9 mouse cellular contexts compared by ENCODE assay signal in the genomic region with DNA sequence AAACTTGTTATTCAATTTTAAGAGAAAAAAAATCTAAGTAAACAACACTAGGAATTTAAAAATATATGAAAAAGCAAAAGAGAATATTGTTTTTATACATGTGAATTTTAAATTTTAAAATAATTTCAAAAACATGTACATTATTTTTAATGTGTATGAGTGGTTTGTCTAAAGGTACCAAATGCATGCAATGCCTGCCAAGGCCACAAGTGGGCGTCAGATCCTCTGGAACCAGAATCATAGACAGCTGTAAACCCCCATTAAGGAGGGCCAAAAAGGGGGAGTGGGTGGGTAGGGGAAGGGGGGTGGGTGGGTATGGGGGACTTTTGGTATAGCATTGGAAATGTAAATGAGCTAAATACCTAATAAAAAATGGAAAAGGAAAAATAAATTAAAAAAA. TPM values are rescaled to one million over a fixed set of nuclear protein-coding genes. Genes with fewer than 3 reads are reported as not detected.
DNase-seq lines count a peak whose midpoint lies in the region; ATAC-seq and TF ChIP-seq lines count a peak whose summit lies in the region.
"Had no signal": no experiment of that assay in that cellular context is flagged by ENCODE, and none has a peak within 500 bp of the region (broad histone marks: within the 10 kb centered on the region; RNA-seq: fewer than 3 reads in every experiment).

No protein-coding gene starts in this region.

- H3K27me3 ChIP-seq in Patski = no peaks in the 10 kb centered on the region
- H3K27me3 ChIP-seq in embryonic facial prominence, embryonic 11.5 days (ENCODE audit: control insufficient read depth, insufficient read depth, low read length) = no peaks in the 10 kb centered on the region

- 0% methylated on average over 1 of the region's 1 CpGs for WGBS in embryonic facial prominence, embryonic 11.5 days

- no peak overlapping the region for H3K4me3 ChIP-seq in embryonic facial prominence, embryonic 11.5 days (ENCODE audit: low read depth, low read length)
- H3K4me3 ChIP-seq: myocyte had no signal

- POLR2A ChIA-PET in Patski (lab: Charles Lee) = no interaction called here

- no peak overlapping the region for H3K27ac ChIP-seq in embryonic facial prominence, embryonic 11.5 days (replicated peaks; ENCODE audit: low read depth, low read length)

- H3K9ac ChIP-seq in embryonic facial prominence, embryonic 11.5 days (replicated peaks; ENCODE audit: low read length) = no peak overlapping the region

- CTCF ChIA-PET in Patski (lab: Charles Lee) = interaction anchor here (0.7 to 2.8 kb wide), 3 partner anchors 11 to 25 kb away, joined by 3 to 16 read pairs (median 8); no protein-coding TSS in a partner anchor

- no peaks in the 10 kb centered on the region for H3K36me3 ChIP-seq in embryonic facial prominence, embryonic 11.5 days (replicated peaks; ENCODE audit: control insufficient read depth, insufficient read depth, low read depth, low read length)

- ATAC-seq in Patski = no peak
- no peak for ATAC-seq in embryonic facial prominence, embryonic 11.5 days (replicated peaks; ENCODE audit: insufficient number of reproducible peaks, low FRiP score, low TSS enrichment, low read depth)
- ATAC-seq in megakaryocyte progenitor cell, adult 5-6 weeks (replicated peaks; ENCODE audit: poor library complexity) = peak; percentile 81

- TF ChIP-seq CTCF in Patski (IDR thresholded peaks at IDR 0.05) = peak; percentile 68

- no peaks in the 10 kb centered on the region for H3K9me3 ChIP-seq in embryonic facial prominence, embryonic 11.5 days (replicated peaks; ENCODE audit: control insufficient read depth, low read length)

- H3K4me2 ChIP-seq in embryonic facial prominence, embryonic 11.5 days (ENCODE audit: low read depth, low read length) = no peak overlapping the region

- peak; percentile 30 for DNase-seq in adrenal gland, postnatal 14 days
- no peak for DNase-seq in adrenal gland, adult 8-10 months
- peak; percentile 41 for DNase-seq in layer of hippocampus, adult 11-12 months (ENCODE audit: low spot score)
- DNase-seq in layer of hippocampus, postnatal 36 days = no peak
- no peak for DNase-seq in Patski (ENCODE audit: low read depth, low spot score)
- DNase-seq in embryonic facial prominence, embryonic 11.5 days (ENCODE audit: low spot score) = peak; percentile 74
- no peak for DNase-seq in frontal cortex, postnatal 14 days (ENCODE audit: low spot score in 2 of 2)

- no peaks in the 10 kb centered on the region for H3K4me1 ChIP-seq in embryonic facial prominence, embryonic 11.5 days (ENCODE audit: control insufficient read depth, insufficient read depth, low read length)

- in situ Hi-C loops in Patski (cut with MboI; ENCODE audit: low pct_unique_long_range_greater_than_20kb) = no loop called here

RNA-seq across cellular contexts. Expression of a gene that starts 31.3 kb away (rescaled TPM):
- 40.5 and 45.4 TPM in 2 replicates for total RNA-seq in adrenal gland, postnatal 14 days (2021)
- total RNA-seq in adrenal gland, adult 8-10 months (2022) = 10 to 100 TPM; 13.9 to 27.0 (median 20.9) TPM
- 10 to 100 TPM; 18.9 to 21.4 TPM for total RNA-seq in layer of hippocampus, postnatal 36 days (2021)
- polyA plus RNA-seq in Patski (2021) = 43.1 TPM
- 99.9 and 112 TPM in 2 replicates for polyA plus RNA-seq in embryonic facial prominence, embryonic 11.5 days (2014; fragmentation: Nextera tagmentation; extraction: Ambion mirVana)
- 51.2 and 55.0 TPM in 2 replicates for total RNA-seq in megakaryocyte progenitor cell, adult 5-6 weeks (2015)
- total RNA-seq in megakaryocyte progenitor cell, adult 5-6 weeks (2017) = 63.4 and 68.2 TPM in 2 replicates

RNA-seq across cellular contexts. Expression of a gene that starts 31.4 kb away (rescaled TPM):
- total RNA-seq in adrenal gland, postnatal 14 days (2021) = 11.2 and 12.5 TPM in 2 replicates
- total RNA-seq in adrenal gland, adult 8-10 months (2022) = 10 to 100 TPM in 3 of 4 experiments, 1 to 10 TPM in 1; 6.9 to 12.0 (median 11.3) TPM
- total RNA-seq in layer of hippocampus, postnatal 36 days (2021) = 10 to 100 TPM; 16.8 to 17.8 TPM
- polyA plus RNA-seq in Patski (2021) = 6.8 TPM
- polyA plus RNA-seq in embryonic facial prominence, embryonic 11.5 days (2014; fragmentation: Nextera tagmentation; extraction: Ambion mirVana) = 24.2 and 25.7 TPM in 2 replicates
- 14.4 and 19.1 TPM in 2 replicates for total RNA-seq in megakaryocyte progenitor cell, adult 5-6 weeks (2015)
- 14.4 and 14.9 TPM in 2 replicates for total RNA-seq in megakaryocyte progenitor cell, adult 5-6 weeks (2017)

Comparison
In these comparisons a context has a peak if more than half of its experiments do, and no peak if none do; other contexts are left out.
1. DNase-seq: peak in adrenal gland, postnatal 14 days (single experiment), layer of hippocampus, adult 11-12 months (single experiment) and embryonic facial prominence, embryonic 11.5 days (single experiment); none in adrenal gland, adult 8-10 months (single experiment), layer of hippocampus, postnatal 36 days (0 of 2), Patski (single experiment) and frontal cortex, postnatal 14 days (0 of 2).